Mouse (Mus musculus) bone marrow macrophage, adult 2 months (primary cell): ENCODE data around the gene 4930568D16Rik. TPM values are rescaled to one million over a fixed set of nuclear protein-coding genes. Genes with fewer than 3 reads are reported as not detected.
A peak's percentile ranks its signal among the peaks of the same experiment; 100 is the strongest.

Source experiments
- H3K27ac ChIP-seq: 2 replicates; pipeline ENCODE4 v1.5.1; 2012; ENCODE audit warnings: low read depth, low read length; ENCODE audit not compliant: insufficient read depth
- H3K4me1 ChIP-seq: 2 replicates; pipeline ENCODE4 v1.6.1; 2012; ENCODE audit warnings: low read length; ENCODE audit not compliant: control insufficient read depth, insufficient read depth
- H3K4me3 ChIP-seq: 2 replicates; pipeline ENCODE4 v1.5.1; 2012; ENCODE audit warnings: mild to moderate bottlenecking, low read length, moderate library complexity; ENCODE audit not compliant: insufficient read depth
- CTCF ChIP-seq: IDR thresholded peaks from 2 replicates; pipeline ENCODE4 v1.5.1; 2012; ENCODE audit warnings: low read depth, mild to moderate bottlenecking, low read length, moderate library complexity
- POLR2A ChIP-seq: IDR thresholded peaks from 2 replicates; pipeline ENCODE4 v1.6.1; 2012; ENCODE audit warnings: mild to moderate bottlenecking, low read depth, low read length, borderline replicate concordance
- polyA plus RNA-seq: library from polyadenylated mRNA; stranded (reverse); fragments of >200 nt; gene quantifications from 2 replicates; pipeline ENCODE4 v1.2.4, GENCODE M21; 2012; ENCODE audit not compliant: missing spikeins, insufficient read depth, insufficient read length

Gene 4930568D16Rik
- polyA plus RNA-seq, 1 experiment, result not detected

DNA sequence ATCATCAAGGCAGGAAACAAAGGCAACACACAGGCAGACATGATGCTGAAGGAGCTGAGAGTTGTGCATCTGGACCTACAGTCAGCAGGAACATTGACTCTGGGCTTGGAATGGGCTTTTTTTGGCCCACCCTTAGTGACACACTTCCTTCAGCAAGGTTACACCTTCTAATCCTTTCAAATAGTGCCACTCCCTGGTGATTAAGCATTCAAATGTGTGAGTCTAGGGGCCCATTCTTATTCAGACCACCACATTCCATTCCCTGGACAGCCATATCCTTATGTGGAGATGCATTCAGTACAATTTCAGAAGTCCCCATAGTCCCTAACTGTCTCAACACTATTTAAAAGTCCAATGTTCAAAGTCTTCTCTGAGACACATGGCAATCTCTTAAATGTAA is 3.2 kb upstream of the 4930568D16Rik start:
- H3K4me3 ChIP-seq, result no peak overlapping the region
- H3K27ac ChIP-seq, result no peak overlapping the region
- no peak for TF ChIP-seq POLR2A
- TF ChIP-seq CTCF, result no peak
- H3K4me1 ChIP-seq, result no peaks in the 10 kb centered on the region; the same call in 1 of the 2 replicates

DNA sequence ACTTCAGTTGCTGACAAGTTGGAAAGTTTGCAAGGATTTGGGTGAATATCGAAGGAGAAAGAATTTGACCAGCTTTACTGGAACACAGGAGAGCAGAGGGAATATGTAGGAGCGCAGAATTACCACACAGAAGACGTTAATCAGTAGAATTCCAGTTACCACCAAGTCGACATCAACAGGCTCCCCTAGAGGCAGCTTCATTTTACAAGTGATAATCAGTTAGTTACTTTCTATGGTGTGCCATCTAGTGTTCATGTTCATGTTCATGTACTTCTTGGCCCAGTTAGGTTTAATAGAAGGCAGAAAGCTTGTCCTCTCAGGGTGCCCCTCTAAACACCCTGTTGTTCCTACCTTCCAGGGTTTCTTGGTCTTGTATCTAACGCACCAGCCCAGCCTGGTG is 18.3 kb downstream of the 4930568D16Rik start:
- Histone ChIP-seq H3K4me3 (no peak overlapping the region), H3K27ac (no peak overlapping the region), H3K4me1 (peaks cover 17% of the 10 kb centered on the region)
- TF ChIP-seq POLR2A (no peak), CTCF (no peak)

DNA sequence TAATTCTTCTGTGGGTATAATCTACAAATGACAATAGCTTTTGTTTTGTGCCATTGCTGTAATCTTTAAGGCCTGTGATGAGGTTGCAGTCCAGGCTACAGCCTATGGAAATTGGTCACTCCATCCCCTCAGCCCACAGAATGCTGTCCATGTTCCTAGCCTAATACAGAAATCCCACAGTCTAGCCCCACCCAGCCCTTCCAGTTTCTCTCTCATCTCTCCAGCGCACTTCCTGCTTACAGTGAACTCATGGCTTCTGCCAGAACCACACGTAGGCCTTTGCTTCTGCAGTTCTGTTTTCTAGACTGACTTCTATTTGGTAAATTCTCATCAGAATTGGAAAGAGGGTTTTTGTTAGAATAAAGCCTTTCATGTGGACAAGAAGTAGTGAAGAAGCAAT is 21.5 kb downstream of the 4930568D16Rik start:
- H3K4me3 ChIP-seq, result no peak overlapping the region
- peaks cover 29% of the 10 kb centered on the region for H3K4me1 ChIP-seq
- H3K27ac ChIP-seq, result peak overlapping the region; percentile 29
- no peak for TF ChIP-seq CTCF
- TF ChIP-seq POLR2A, result no peak

DNA sequence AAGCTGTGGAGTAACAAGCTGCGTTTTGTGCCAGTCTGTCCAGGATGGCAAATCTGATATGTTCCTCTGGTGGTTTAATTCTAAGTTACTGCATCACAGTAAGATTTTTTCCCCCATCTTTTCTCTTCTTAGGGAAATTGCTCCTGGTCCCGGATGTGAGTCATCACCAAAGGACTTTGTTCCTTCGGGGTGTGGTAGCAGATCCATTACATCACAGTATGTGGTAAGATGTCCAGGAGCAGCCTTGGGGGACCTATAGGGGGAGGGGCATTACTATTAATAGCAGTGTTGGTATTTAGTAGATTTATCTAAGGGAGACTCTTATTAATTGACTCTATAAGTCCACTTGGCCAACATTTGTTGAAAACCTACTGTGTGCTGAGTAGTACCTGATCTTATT is 24.9 kb downstream of the 4930568D16Rik start:
- TF ChIP-seq CTCF (no peak), POLR2A (no peak)
- no peak overlapping the region for H3K4me3 ChIP-seq
- H3K4me1 ChIP-seq, result peaks cover 40% of the 10 kb centered on the region
- peak overlapping the region; percentile 77 for H3K27ac ChIP-seq

DNA sequence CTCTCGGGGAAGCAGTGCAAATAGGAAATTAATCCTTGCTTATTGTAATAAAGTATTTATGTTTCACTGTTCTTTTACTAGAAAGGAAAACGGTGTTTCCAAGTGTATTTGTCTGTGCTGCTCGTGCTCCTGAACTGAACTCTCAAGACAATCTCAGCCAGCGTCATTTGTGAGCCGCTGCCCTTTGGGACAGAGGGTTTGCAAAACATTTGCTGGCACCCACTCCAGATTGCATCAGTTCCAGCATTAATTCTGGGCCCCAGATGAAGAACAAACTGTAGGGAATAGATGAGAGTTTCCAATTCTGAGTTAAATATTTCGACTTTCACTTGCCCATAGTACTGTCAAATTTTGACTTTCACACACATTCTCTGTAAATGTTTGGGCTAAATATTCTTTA is 28.8 kb downstream of the 4930568D16Rik start:
- Histone ChIP-seq H3K4me1 (peaks cover 31% of the 10 kb centered on the region), H3K27ac (peak overlapping the region; percentile 95), H3K4me3 (peak overlapping the region; percentile 20; the same call in 1 of the 2 replicates)
- TF ChIP-seq POLR2A (no peak), CTCF (no peak)

DNA sequence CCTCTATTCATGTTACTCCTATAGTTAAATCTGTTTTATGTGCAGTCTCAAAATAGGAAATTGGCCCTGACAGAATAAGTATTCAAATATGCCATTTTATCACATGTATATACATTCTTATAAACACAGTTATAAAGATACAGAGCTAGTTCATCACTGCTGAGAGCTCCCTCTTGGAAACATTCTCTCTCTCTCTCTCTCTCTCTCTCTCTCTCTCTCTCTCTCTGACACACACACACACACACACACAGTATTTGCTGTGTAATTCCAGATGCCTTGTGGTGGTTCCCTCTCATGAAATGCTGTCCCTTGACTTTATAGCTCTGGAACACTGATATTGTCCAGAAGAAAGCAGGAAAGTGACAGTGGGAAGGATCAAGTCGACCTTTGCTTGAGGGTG is 29.5 kb downstream of the 4930568D16Rik start:
- H3K4me1 ChIP-seq, result peaks cover 32% of the 10 kb centered on the region
- no peak overlapping the region; the same call in 1 of the 2 replicates for H3K4me3 ChIP-seq
- TF ChIP-seq POLR2A, result no peak
- TF ChIP-seq CTCF, result no peak
- peak overlapping the region; percentile 95 for H3K27ac ChIP-seq

DNA sequence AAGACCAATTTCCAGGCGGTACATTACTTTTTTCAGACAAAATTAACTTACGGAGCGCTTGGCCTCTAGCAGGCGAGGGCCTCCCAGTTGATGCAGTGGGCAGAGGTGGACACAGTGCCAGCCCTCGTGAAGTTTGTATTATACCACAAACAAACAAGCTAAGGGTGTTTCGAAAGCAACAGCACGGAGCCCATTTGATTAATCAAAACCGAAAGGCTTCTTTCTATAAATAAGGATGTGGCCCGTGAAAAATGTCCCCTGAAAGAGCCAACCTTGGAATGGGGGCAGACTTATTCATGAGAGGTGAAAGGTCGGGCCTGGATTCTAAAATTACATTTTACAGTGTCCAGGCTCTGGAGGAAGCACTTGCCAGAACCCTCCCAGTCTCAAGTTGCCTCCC is 30.1 kb downstream of the 4930568D16Rik start:
- peaks cover 36% of the 10 kb centered on the region for H3K4me1 ChIP-seq
- peak overlapping the region; percentile 89 for H3K27ac ChIP-seq
- peak overlapping the region; percentile 64 for H3K4me3 ChIP-seq
- TF ChIP-seq CTCF (no peak), POLR2A (no peak)

DNA sequence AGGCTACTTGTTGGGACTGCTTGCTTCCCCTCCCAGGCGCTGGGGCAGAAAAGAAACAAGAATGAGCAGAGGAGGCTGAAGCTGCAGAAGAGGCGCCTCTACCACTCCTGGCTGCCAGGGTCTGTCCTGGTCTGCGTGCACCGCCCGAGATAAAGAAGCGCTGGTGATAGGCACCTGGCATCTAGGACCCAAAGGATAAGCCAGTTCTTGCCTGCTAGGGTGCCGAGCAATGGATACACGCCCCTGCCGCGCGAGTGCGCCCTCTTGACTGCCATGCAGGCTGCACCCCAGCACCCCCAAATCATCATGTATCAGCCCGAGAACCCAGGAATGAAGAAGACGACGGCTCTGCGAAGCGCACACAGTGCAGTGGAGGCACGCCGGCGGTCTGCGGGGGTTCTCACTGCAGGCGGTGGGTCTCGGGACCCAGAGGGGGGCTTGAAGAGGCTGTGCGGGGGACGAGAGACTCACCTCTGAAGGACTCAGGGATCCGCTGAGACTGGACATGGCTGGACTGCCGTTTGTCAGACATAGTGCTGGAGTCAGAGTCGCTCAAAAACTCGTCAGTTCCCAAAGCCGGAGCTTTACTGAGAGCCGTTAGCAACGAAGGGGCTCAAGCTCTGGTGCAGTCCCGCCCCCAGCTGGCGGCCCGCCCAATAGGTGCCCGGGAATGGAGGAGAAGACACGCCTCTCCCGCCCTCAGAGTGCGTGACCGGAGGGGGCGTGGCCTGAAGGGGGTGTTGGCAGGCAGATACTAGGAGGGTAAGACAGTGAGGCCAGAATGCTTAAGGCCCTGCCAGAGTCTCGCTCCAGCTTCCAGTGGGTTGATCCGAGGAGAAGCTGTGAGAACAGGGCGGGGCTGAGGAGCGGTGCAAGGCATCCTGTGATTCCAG is 30.9 kb downstream of the 4930568D16Rik start, which contains the start of gene Stom:
Gene Stom, minus strand, starts transcription at position 589 of the 893 bp plus-strand sequence.
- peak within 1 kb of the TSS; percentile 89 for H3K27ac ChIP-seq

DNA sequence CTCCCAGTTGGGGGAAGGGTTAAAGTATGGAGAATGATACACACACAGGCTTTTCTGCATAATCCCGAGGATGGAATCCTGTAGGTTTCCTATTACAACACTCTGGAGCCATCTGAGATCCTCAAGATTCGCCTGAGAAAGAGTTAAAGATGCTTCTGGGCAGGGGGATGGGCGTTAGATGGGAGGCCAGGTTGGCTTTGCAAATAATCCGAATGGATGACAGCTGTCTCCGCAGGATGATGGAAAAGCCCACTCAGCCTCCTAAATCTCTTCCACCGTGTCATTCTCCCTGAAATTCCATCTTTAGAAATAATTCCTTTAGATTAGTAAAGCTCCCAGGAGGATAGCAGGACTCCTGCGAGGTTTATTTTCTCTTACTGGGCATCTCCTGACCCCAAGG is 31.9 kb downstream of the 4930568D16Rik start:
- Histone ChIP-seq H3K27ac (no peak overlapping the region), H3K4me3 (peak overlapping the region; percentile 77), H3K4me1 (peaks cover 39% of the 10 kb centered on the region)
- TF ChIP-seq POLR2A (no peak), CTCF (no peak)

More for the DNA sequence above, 30.9 kb downstream of the 4930568D16Rik start, which contains the start of gene Stom:
- Histone ChIP-seq H3K4me3 (peak within 1 kb of the TSS; percentile 77), H3K4me1 (peaks cover 35% of the 10 kb centered on the region)
- TF ChIP-seq CTCF (peak; percentile 3; the same call in 1 of the 2 replicates), POLR2A (peak; percentile 68; the same call in 1 of the 2 replicates)

DNA sequence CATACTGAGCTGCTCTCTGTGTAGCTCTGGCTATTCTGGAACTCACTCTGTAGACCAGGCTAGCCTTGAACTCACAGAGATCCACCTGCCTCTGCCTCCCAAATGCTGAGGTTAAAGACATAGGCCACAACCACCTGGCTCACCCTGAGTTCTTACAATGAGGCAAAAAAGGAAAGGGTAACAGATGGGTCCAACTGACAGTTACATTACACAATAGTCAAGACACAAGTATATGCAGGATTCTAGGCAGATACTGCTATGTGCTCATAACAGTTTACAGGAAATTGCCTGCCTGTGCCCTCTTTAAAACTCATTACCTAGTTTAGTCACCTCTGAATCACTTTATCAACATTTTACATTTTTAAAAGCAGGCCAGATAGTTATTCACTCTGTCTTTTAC is 33.9 kb downstream of the 4930568D16Rik start:
- H3K27ac ChIP-seq, result peak overlapping the region; percentile 41
- H3K4me3 ChIP-seq, result 0 out of 2 replicates have a peak overlapping the region, but pooled peaks have one; percentile 5
- TF ChIP-seq CTCF, result no peak
- TF ChIP-seq POLR2A, result no peak
- H3K4me1 ChIP-seq, result peaks cover 47% of the 10 kb centered on the region
